Mouse (Mus musculus) gastrocnemius, postnatal 14 days (tissue): ENCODE data around the gene Ric8a. TPM values are rescaled to one million over a fixed set of nuclear protein-coding genes. Genes with fewer than 3 reads are reported as not detected.
"Not testable (repeated sequence)": the region's sequence is repeated elsewhere in the genome, so short reads cannot be mapped to it uniquely, and the experiment has no call there.

Experiments
- DNase-seq: peaks from one replicate; pipeline ENCODE4 v3.0.0; 2021; ENCODE audit warnings: mixed read lengths
- intact Hi-C: fragments of 180-260 bp; cut with DNase I; formaldehyde crosslinking; loops from one replicate; pipeline ENCODE4 v1.15.1; 2025; ENCODE audit warnings: low total_unique reads
- total RNA-seq, 2 experiments: library from RNA; stranded (reverse); gene quantifications; 2 replicates each; pipeline ENCODE4 v1.2.3; 2021

Ric8a gene
- total RNA-seq, 2 experiments from 2014 or later: 13.9 to 16.2 TPM

GRCm38 (mm10) chr7:140880419-140880818 lies 23.7 kb downstream of the Ric8a start:
- intact Hi-C loops: no loop called here
- no peak for DNase-seq

DNA sequence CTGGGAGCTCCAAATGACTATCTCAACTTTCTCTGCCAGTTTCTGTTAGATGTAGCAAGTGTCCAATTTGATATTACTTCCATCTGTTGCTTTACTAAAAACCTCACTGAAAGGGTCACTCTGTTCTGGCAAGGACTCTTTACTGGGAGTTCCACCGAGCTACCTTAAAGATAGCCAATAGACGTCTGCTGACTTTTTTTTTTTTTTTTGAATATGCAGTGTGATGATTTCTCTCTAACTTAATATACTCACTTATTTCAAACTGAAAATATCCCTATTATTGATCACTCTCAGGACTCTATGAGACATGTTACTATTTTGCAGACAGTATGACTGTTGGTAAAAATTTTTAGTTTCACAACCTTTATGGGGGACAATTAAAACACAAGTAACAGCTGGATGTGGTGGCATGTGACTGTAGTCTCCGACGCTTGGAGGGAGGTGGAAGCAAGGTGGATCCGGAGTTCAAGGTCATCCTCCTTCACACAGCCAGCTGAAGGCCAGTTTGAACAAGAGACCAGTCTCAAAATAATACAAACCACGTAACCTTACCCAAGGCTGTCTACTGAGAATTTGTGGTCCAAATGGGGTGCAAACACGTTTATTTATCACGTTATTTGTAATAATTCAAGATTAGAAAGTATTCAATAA lies 24.2 kb downstream of the Ric8a start:
- no peak for DNase-seq
- intact Hi-C loops: no loop called here

- peak; percentile 95 for DNase-seq
- intact Hi-C loops: no loop called here
Observed at GRCm38 (mm10) chr7:140881696-140882468, 25.1 kb downstream of the Ric8a start, which contains the start of the genes Psmd13 and Sirt3. Gene Psmd13 (plus strand): TSS chr7:140881968. Gene Sirt3 (minus strand): TSS chr7:140882309.

DNA sequence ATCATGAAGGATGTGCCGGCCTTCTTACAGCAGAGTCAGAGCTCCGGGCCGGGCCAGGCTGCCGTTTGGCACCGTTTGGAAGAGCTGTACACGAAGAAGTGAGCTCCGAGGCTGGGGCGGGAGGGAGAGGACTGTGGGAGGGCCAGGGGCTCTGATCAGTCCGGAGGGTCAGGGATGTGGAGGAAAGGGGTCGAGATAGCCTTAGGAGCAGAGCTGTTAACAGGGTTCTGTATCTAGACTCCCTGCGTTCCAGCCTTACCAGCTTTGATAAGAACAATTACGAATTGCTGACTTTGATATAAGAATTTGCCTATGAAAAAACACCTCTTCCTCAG lies 25.7 kb downstream of the Ric8a start:
- intact Hi-C loops: no loop called here
- no peak for DNase-seq

DNA sequence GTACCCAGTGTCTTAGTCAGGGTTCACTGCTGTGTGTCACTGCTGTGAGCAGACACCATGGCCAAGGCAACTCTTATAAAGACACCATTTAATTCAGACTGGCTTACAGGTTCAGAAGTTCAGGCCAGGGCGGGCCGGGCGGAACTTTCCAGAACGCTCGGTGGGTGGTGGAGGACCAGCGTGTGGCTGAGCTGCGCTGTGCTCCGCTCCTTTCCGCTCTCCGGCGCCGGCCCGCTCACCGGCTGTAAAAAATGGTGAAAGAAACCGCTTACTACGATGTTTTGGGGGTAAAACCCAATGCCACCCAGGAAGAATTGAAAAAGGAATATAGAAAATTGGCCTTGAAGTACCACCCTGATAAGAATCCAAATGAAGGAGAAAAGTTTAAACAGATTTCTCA lies 33.9 kb downstream of the Ric8a start:
- intact Hi-C loops, DNase-seq: not testable (repeated sequence)

DNA sequence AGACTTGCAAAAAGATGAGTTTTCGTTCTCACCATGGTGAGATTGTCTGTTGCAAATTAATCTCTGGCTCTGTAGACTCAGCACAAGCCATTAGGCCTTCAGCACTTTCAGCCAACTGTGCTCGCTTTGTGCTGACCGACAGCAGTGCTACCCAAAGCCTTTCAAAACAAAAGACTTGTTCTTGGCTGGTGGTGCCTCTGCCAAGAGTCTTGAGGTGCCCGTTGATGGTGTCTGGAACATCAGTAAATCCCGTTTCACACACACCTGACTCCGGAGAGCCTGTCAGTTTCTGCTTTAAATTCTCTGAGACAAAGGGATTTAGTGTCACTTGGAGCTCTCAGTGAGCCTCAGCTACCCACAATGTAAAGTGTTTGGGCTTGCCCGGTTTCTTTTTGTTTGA lies 37.3 kb downstream of the Ric8a start:
- intact Hi-C loops: no loop called here
- DNase-seq: no peak

DNA sequence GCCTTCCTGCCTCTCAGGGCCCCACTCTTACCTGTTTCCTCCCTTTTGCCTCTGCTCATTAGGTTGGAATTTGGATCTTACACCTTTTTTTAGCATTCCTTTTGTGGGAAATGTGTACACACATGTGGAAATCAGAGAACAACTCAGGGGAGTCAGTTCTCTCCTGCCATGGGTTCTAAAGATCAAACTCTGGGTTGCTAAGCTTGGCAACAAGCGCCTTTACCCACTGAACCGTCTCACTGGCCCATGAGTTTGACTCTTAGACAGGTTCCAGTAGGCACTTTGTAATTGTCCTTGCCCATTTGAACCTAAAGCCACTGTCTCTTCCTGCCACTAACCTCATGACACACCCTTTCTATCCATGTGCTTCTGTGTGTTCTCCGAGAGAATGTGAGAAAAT lies 37.9 kb downstream of the Ric8a start:
- DNase-seq: no peak
- intact Hi-C loops: no loop called here

- DNase-seq: no peak
- intact Hi-C loops: no loop called here
Observed at GRCm38 (mm10) chr7:140897863-140898262, 41.1 kb downstream of the Ric8a start.

- DNase-seq: no peak
- intact Hi-C loops: no loop called here
Observed at GRCm38 (mm10) chr7:140899121-140899520, 42.4 kb downstream of the Ric8a start.

DNA sequence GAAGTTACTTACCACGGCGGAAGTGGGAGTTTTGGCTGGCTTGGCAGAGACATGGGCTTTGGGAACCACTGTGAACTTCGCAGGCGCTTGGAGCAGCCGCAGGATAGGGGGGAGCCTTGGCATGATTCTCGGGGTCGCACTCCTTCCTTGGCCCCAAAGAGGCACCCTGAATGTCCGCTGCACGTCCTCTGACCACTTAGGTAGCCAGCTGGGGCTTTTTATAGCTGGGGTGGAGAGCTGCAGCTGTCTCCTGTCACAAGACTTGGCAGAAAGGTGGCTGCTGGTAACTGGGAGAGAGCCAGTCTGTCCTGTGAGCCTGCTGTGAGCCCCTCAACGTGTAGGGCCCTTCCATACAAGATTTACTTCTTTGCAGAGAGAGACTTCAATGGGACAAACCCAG lies 43.5 kb downstream of the Ric8a start, which contains the start of gene Cox8b:
Gene Cox8b, minus strand, starts transcription at position 227 of the 400 bp plus-strand sequence.
- intact Hi-C loops: no loop called here

DNA sequence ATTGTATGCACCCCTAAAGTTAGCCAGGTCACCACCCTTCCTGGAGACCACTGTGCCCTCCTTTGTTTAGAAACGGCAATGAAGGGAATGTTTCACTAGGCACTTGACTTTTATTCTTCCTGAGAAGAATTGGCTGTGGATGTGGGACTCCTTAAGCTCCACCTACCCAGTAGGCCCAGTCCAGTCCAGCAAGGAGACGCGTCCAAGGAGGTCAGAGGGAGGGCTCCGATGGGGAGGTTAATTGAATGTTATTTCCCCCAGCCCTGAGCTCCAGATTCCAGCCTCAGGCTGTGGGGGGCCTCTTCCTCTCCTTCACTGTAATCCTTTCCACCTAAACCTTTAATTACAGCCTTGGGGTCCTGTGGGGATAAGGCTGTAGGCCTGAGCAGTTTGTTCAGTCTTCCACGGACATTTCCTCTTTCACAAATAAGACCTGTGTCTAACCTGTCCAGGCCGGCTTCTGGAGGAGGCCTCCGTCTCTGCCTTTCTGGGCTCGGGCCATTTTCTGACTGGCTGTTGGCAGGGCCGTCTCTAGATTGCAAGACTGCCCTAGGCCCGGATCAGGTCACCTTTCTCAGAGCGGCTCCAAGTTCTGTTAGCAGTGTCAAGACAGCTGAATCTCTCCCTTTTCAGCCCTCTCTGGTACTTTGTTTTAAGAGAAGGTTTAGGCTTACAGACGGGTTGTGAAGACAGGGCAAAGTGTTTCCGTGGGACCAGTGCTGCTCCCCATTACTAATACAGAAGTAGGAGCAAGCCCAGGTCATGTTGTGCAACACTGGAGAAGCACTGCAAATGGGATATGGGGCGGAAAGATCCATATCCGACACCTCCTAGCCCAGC lies 45.5 kb downstream of the Ric8a start:
- peak; percentile 75 for DNase-seq
- intact Hi-C loops: no loop called here

More for the DNA sequence above, 43.5 kb downstream of the Ric8a start, which contains the start of gene Cox8b:
- DNase-seq: peak; percentile 67

DNA sequence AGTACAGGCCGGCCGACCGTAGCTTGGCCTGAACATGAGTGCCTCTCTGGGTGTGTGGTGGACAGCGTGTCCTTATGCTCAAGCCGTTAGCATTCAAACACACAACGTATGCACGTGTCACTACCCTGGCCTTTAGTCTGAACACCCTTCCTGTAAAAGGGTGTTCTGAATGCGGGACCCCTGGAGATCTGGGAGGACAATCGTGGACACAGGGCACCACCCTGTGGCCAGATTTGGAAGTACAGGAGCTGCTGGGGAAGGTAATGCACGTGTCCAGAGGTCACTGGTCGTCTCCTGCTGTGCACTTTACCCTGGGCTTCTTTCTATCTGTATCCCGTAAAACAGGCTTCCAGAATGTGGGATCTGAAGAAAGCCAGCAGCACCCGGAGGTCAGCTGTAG lies 46.5 kb downstream of the Ric8a start:
- peak; percentile 74 for DNase-seq
- intact Hi-C loops: no loop called here

- intact Hi-C loops: no loop called here
Observed at GRCm38 (mm10) chr7:140905642-140906081, 48.9 kb downstream of the Ric8a start.

GRCm38 (mm10) chr7:140907131-140907530 lies 50.4 kb downstream of the Ric8a start:
- intact Hi-C loops: no loop called here

More at GRCm38 (mm10) chr7:140905642-140906081, 48.9 kb downstream of the Ric8a start:
- no peak for DNase-seq

DNA sequence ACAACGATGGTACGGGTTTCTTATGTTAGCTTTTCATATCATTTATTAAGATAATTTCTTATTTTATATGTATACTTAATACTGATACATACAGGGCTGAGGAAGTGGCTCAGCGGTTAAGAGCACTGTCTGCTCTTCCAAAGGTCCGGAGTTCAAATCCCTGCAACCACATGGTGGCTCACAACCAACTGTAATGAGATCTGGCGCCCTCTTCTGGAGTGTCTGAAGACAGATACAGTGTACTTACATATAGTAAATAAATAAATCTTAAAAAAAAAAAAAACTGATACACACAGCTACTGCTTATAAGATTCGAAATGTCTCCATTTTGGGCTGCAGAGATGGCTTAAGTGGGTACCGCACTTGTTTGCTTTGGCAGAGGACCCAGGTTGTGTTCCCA lies 50.9 kb downstream of the Ric8a start:
- intact Hi-C loops: no loop called here
- no peak for DNase-seq

More at GRCm38 (mm10) chr7:140907131-140907530, 50.4 kb downstream of the Ric8a start:
- DNase-seq: no peak

- intact Hi-C loops: no loop called here
Observed at GRCm38 (mm10) chr7:140908181-140908580, 51.4 kb downstream of the Ric8a start.

DNA sequence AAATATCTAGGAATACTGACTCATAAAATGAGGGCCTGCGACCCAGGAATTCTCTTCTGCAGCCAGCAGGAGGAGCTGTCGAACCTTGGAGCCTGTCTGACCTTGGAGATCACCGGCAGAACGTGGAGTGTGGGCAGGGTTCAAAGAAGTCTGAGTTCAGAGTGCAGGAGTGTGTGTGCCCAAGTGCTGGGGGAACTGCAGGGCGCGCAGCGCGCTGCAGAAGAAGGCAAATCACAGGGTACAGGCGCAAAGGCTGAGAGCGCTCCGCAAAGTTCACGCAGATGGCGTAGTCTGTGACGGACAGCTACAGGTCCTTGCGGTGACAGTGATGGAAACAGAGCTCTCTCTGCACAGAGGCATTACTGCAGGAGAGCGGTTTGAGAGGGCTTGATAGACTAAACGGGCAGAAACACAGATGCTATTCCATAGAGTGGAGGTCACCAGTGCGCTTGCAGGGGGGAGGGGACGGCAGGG lies 51.9 kb downstream of the Ric8a start:
- DNase-seq: peak; percentile 72
- intact Hi-C loops: no loop called here

More at GRCm38 (mm10) chr7:140908181-140908580, 51.4 kb downstream of the Ric8a start:
- no peak for DNase-seq

GRCm38 (mm10) chr7:140912293-140912692 lies 55.5 kb downstream of the Ric8a start:
- intact Hi-C loops: no loop called here
- no peak for DNase-seq

DNA sequence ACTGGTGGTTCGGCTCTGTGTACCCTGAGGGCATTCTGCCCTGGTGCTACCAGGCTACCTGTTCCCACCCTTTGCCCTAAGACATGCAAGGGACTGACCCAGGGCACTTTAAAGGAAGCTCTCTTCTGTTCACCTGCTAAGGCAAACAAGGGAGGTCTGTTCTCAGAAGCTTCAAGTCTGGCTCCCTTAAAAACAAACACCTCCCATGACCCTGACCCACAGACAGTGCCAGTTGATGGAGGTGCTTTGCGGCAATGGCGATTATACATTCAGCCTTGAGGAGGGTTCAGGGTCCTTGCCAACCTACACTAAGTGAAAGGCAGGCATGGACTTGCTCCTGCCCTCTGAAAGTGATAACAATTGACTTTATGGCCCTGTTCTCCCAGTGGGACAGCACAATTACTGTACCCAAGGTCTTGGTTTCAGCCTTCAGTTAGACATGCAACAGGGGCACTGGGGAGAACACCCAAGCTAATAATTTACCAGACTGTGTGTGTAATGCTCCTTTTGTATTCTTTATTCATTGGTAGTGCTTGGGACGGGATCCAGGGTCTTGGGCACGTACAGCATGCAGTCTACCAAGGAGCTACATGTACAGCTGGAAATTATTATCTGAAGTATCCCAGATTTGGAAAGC lies 56.2 kb downstream of the Ric8a start:
- DNase-seq: no peak
- intact Hi-C loops: no loop called here
